Mouse (Mus musculus) embryonic fibroblast, embryonic 13.5 days (primary cell): ENCODE results near the gene AI854703. TPM values are rescaled to one million over a fixed set of nuclear protein-coding genes. Genes with fewer than 3 reads are reported as not detected.

Experiments used
- H3K27ac ChIP-seq: 2 replicates; pipeline ENCODE4 v1.5.1; 2012; ENCODE audit warnings: low read length, control low read depth, inconsistent platforms; ENCODE audit not compliant: insufficient read depth
- H3K4me1 ChIP-seq: 2 replicates; pipeline ENCODE4 v1.6.1; 2011; ENCODE audit warnings: low read length; ENCODE audit not compliant: control insufficient read depth, insufficient read depth
- H3K4me3 ChIP-seq: 2 replicates; pipeline ENCODE4 v1.5.1; 2011; ENCODE audit warnings: mild to moderate bottlenecking, control low read depth, low read length; ENCODE audit not compliant: insufficient read depth
- CTCF ChIP-seq: IDR thresholded peaks from 2 replicates; pipeline ENCODE4 v1.5.1; 2011; ENCODE audit warnings: mild to moderate bottlenecking, control low read depth, low read length, moderate library complexity, borderline replicate concordance; ENCODE audit not compliant: insufficient read depth
- POLR2A ChIP-seq: IDR thresholded peaks from 2 replicates; pipeline ENCODE4 v1.6.1; 2011; ENCODE audit warnings: low read depth, mild to moderate bottlenecking, control low read depth, low read length, moderate library complexity
- polyA plus RNA-seq: library from polyadenylated mRNA; stranded (reverse); fragments of >200 nt; gene quantifications from 2 replicates; pipeline ENCODE4 v1.2.4, GENCODE M21; 2011; ENCODE audit warnings: low read depth; ENCODE audit not compliant: missing spikeins, insufficient read length

Gene AI854703
- 0.84 and 1.6 TPM in 2 replicates for polyA plus RNA-seq

- Histone ChIP-seq H3K4me1 (no peaks in the 10 kb centered on the region), H3K4me3 (peak within 1 kb of the TSS; percentile 48), H3K27ac (no peak within 1 kb of the TSS)
- no peak for TF ChIP-seq CTCF
- TF ChIP-seq POLR2A, result no peak
Measured at GRCm38 (mm10) chr6:48626464-48626863, at the start of gene AI854703. Gene AI854703 (plus strand): TSS chr6:48626764.

GRCm38 (mm10) chr6:48578736-48579135 lies 47.8 kb upstream of the AI854703 start:
- Histone ChIP-seq H3K4me3 (no peak overlapping the region), H3K4me1 (peaks cover 3% of the 10 kb centered on the region; the same call in 1 of the 2 replicates), H3K27ac (peak overlapping the region; percentile 73)
- TF ChIP-seq POLR2A (no peak), CTCF (no peak)

- H3K27ac ChIP-seq, result peak overlapping the region; percentile 73
Measured at GRCm38 (mm10) chr6:48579215-48579648, 47.3 kb upstream of the AI854703 start.

GRCm38 (mm10) chr6:48581257-48581656 lies 45.3 kb upstream of the AI854703 start:
- Histone ChIP-seq H3K4me1 (peaks cover 3% of the 10 kb centered on the region; the same call in 1 of the 2 replicates), H3K27ac (no peak overlapping the region), H3K4me3 (no peak overlapping the region)
- TF ChIP-seq CTCF, result no peak
- no peak for TF ChIP-seq POLR2A

More at GRCm38 (mm10) chr6:48579215-48579648, 47.3 kb upstream of the AI854703 start:
- TF ChIP-seq POLR2A, result peak; percentile 14; the same call in 1 of the 2 replicates
- TF ChIP-seq CTCF, result no peak
- Histone ChIP-seq H3K4me1 (peaks cover 3% of the 10 kb centered on the region; the same call in 1 of the 2 replicates), H3K4me3 (no peak overlapping the region)

- Histone ChIP-seq H3K4me1 (peaks cover 3% of the 10 kb centered on the region; the same call in 1 of the 2 replicates), H3K4me3 (no peak overlapping the region), H3K27ac (no peak overlapping the region)
- TF ChIP-seq CTCF (no peak), POLR2A (no peak)
Measured at GRCm38 (mm10) chr6:48582037-48582436, 44.5 kb upstream of the AI854703 start.

GRCm38 (mm10) chr6:48589194-48589750 lies 37.3 kb upstream of the AI854703 start, which contains the start of gene Gm45021:
Gene Gm45021 (plus strand): TSS chr6:48589610.
- H3K27ac ChIP-seq, result no peak within 1 kb of the TSS

GRCm38 (mm10) chr6:48591221-48591845 lies 35.2 kb upstream of the AI854703 start:
- H3K27ac ChIP-seq, result no peak overlapping the region
- H3K4me1 ChIP-seq, result no peaks in the 10 kb centered on the region
- TF ChIP-seq CTCF, result no peak
- no peak for TF ChIP-seq POLR2A
- no peak overlapping the region for H3K4me3 ChIP-seq

More at GRCm38 (mm10) chr6:48589194-48589750, 37.3 kb upstream of the AI854703 start, which contains the start of gene Gm45021:
- Histone ChIP-seq H3K4me3 (no peak within 1 kb of the TSS), H3K4me1 (no peaks in the 10 kb centered on the region)
- TF ChIP-seq CTCF (no peak), POLR2A (no peak)

- TF ChIP-seq POLR2A, result no peak
- no peak for TF ChIP-seq CTCF
- Histone ChIP-seq H3K4me3 (no peak overlapping the region), H3K4me1 (no peaks in the 10 kb centered on the region)
Measured at GRCm38 (mm10) chr6:48591871-48592270, 34.7 kb upstream of the AI854703 start.

GRCm38 (mm10) chr6:48593158-48594042 lies 33.2 kb upstream of the AI854703 start, which contains the start of the genes Repin1 and Gm44965:
Gene Repin1 (plus strand): TSS chr6:48593883.
Gene Gm44965 (plus strand): TSS chr6:48593941.
- TF ChIP-seq CTCF, result no peak
- peak; percentile 42 for TF ChIP-seq POLR2A
- peak within 1 kb of the TSS; percentile 73 for H3K4me3 ChIP-seq
- peak within 1 kb of the TSS; percentile 53 for H3K27ac ChIP-seq
- H3K4me1 ChIP-seq, result no peaks in the 10 kb centered on the region

More at GRCm38 (mm10) chr6:48591871-48592270, 34.7 kb upstream of the AI854703 start:
- no peak overlapping the region for H3K27ac ChIP-seq

GRCm38 (mm10) chr6:48594043-48594738 lies 32.4 kb upstream of the AI854703 start:
- Histone ChIP-seq H3K4me3 (peak overlapping the region; percentile 73), H3K27ac (peak overlapping the region; percentile 53), H3K4me1 (no peaks in the 10 kb centered on the region)
- TF ChIP-seq POLR2A, result 0 out of 2 replicates have a peak, but pooled peaks have one; percentile 29
- TF ChIP-seq CTCF, result no peak
